12 mouse cellular contexts compared by ENCODE assay signal in the genomic region with DNA sequence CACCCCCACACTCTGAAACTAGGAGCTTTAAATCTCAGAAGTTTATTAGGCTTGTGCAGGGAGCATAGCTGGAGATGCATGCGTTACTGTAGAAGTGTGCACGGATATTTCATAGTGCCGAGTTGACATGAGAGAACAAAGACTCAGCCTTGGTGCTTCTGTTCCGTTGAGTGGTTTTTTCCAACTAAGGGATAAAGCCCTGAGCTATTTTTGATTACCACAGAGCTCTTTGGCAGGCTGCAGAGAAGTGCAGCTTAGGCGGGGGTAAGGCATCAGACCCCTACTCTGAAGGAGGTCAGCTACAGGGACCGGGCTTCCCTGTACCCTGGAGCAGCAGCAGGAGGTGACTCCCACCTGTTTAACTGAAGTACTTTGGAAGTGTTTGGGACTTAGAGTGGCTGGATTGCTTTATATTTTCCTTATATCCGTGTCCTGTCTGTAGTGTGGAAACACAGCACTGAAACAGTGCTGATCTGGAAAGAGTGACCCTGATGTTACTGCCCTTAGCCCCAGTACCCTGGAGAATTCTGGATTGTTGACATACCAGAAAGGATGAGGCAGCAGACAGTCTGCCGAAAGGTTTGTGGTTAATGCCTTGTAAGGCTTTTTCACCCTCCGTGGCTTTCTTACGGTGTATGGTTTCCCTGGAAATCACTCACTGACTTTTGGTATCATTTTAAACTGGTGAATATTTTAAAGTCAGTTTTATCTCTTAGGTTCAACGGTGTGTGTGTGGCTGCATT. TPM values are rescaled to one million over a fixed set of nuclear protein-coding genes. Genes with fewer than 3 reads are reported as not detected.
DNase-seq lines count a peak whose midpoint lies in the region; ATAC-seq and TF ChIP-seq lines count a peak whose summit lies in the region.
"Had no signal": no experiment of that assay in that cellular context is flagged by ENCODE, and none has a peak within 500 bp of the region (broad histone marks: within the 10 kb centered on the region; RNA-seq: fewer than 3 reads in every experiment).

No protein-coding gene starts in this region.

- H3K27ac ChIP-seq in heart, adult 2 months = peak overlapping the region; percentile 91
- H3K27ac ChIP-seq in lung, embryonic 16.5 days (ENCODE audit: low read length) = no peak overlapping the region
- H3K27ac ChIP-seq in embryonic fibroblast, embryonic 13.5 days (ENCODE audit: insufficient read depth, low read length) = peak overlapping the region; percentile 98
- no peak overlapping the region for H3K27ac ChIP-seq in liver, embryonic 12.5 days
- H3K27ac ChIP-seq in forebrain, embryonic 13.5 days = no peak overlapping the region
- H3K27ac ChIP-seq: gastrocnemius, adult 2 months had no signal

- peak overlapping the region; percentile 14; the same call in 1 of the 2 replicates for H3K4me2 ChIP-seq in lung, embryonic 16.5 days (ENCODE audit: low read depth, low read length)
- peak overlapping the region; percentile 2; the same call in 1 of the 2 replicates for H3K4me2 ChIP-seq in liver, embryonic 12.5 days
- no peak overlapping the region for H3K4me2 ChIP-seq in forebrain, embryonic 13.5 days

- no peaks in the 10 kb centered on the region for H3K36me3 ChIP-seq in heart, adult 2 months (ENCODE audit: control insufficient read depth, insufficient read depth, low read length)
- no peaks in the 10 kb centered on the region for H3K36me3 ChIP-seq in lung, embryonic 16.5 days (ENCODE audit: control insufficient read depth, insufficient read depth, low read length)
- H3K36me3 ChIP-seq in liver, embryonic 12.5 days = no peaks in the 10 kb centered on the region
- no peaks in the 10 kb centered on the region for H3K36me3 ChIP-seq in forebrain, embryonic 13.5 days (ENCODE audit: poor library complexity, severe bottlenecking)

- H3K9me3 ChIP-seq in lung, embryonic 16.5 days (ENCODE audit: control insufficient read depth, low read length) = no peaks in the 10 kb centered on the region
- H3K9me3 ChIP-seq in liver, embryonic 12.5 days (replicated peaks) = no peaks in the 10 kb centered on the region
- H3K9me3 ChIP-seq in forebrain, embryonic 13.5 days (replicated peaks) = no peaks in the 10 kb centered on the region

- peak; percentile 32 to 33 for DNase-seq in heart, adult 2 months
- DNase-seq in heart, postnatal 14 days = no peak
- DNase-seq in lung, adult 2 months = no peak
- DNase-seq in layer of hippocampus, postnatal 25 days (ENCODE audit: extremely low spot score in 1 of 2, low spot score in 1 of 2) = no peak
- DNase-seq: cerebellum, postnatal 10 days; gastrocnemius, adult 2 months had no signal

- TF ChIP-seq CTCF in heart, adult 2 months (IDR thresholded peaks at IDR 0.05) = no peak
- TF ChIP-seq CTCF in lung, adult 2 months (IDR thresholded peaks at IDR 0.05; ENCODE audit: insufficient read depth, low read length) = no peak
- no peak for TF ChIP-seq CTCF in embryonic fibroblast, embryonic 13.5 days (IDR thresholded peaks at IDR 0.05; ENCODE audit: borderline replicate concordance, insufficient read depth, low read length)

- H3K27me3 ChIP-seq in heart, adult 2 months (ENCODE audit: control insufficient read depth, insufficient read depth, low read length) = no peaks in the 10 kb centered on the region
- peaks cover 12% of the 10 kb centered on the region for H3K27me3 ChIP-seq in lung, embryonic 16.5 days (ENCODE audit: control insufficient read depth, insufficient read depth, low read depth, low read length)
- H3K27me3 ChIP-seq in liver, embryonic 12.5 days (replicated peaks) = peaks cover 36% of the 10 kb centered on the region
- H3K27me3 ChIP-seq in forebrain, embryonic 13.5 days = peaks cover 37% of the 10 kb centered on the region

- intact Hi-C loops in heart, adult 2 months (cut with DNase I) = no loop called here
- intact Hi-C loops in heart, postnatal 14 days (cut with DNase I) = loop anchor here (2.0 kb wide), 1 partner anchor 39 kb away; no protein-coding TSS in a partner anchor

- no peak for ATAC-seq in lung, embryonic 16.5 days (ENCODE audit: low read depth)
- no peak for ATAC-seq in liver, embryonic 12.5 days
- no peak for ATAC-seq in forebrain, embryonic 13.5 days
- ATAC-seq: CD4-positive, CD25-positive, alpha-beta regulatory T cell, adult 4 months; inflammation-experienced regulatory T-cells, adult 6 months had no signal

- 0 out of 2 replicates have a peak, but pooled peaks have one; percentile 39 for TF ChIP-seq POLR2A in heart, adult 2 months (IDR thresholded peaks at IDR 0.05; ENCODE audit: insufficient read depth, low read depth, low read length)
- TF ChIP-seq POLR2A in lung, adult 2 months (IDR thresholded peaks at IDR 0.05; ENCODE audit: borderline replicate concordance, extremely low read depth, low read depth, low read length) = no peak
- TF ChIP-seq POLR2A in embryonic fibroblast, embryonic 13.5 days (IDR thresholded peaks at IDR 0.05; ENCODE audit: low read depth, low read length) = 0 out of 2 replicates have a peak, but pooled peaks have one; percentile 35

- no peaks in the 10 kb centered on the region; the same call in 1 of the 2 replicates for H3K4me1 ChIP-seq in heart, adult 2 months (ENCODE audit: control insufficient read depth, insufficient read depth, low read length)
- H3K4me1 ChIP-seq in lung, embryonic 16.5 days (replicated peaks; ENCODE audit: control insufficient read depth, insufficient read depth, low read length) = peaks cover 3% of the 10 kb centered on the region; the same call in 1 of the 2 replicates
- peaks cover 4% of the 10 kb centered on the region for H3K4me1 ChIP-seq in lung, adult 2 months (ENCODE audit: control insufficient read depth, insufficient read depth, low read length)
- peaks cover 6% of the 10 kb centered on the region for H3K4me1 ChIP-seq in embryonic fibroblast, embryonic 13.5 days (ENCODE audit: control insufficient read depth, insufficient read depth, low read length)
- peaks cover 23% of the 10 kb centered on the region for H3K4me1 ChIP-seq in liver, embryonic 12.5 days
- peaks cover 7% of the 10 kb centered on the region; the same call in 1 of the 2 replicates for H3K4me1 ChIP-seq in forebrain, embryonic 13.5 days

- WGBS in heart, adult 2 months = 15% methylated on average over 11 of the region's 11 CpGs
- WGBS in lung, embryonic 16.5 days = 24% methylated on average over 11 of the region's 11 CpGs
- 26% methylated on average over 11 of the region's 11 CpGs for WGBS in lung, adult 2 months
- 28% methylated on average over 11 of the region's 11 CpGs for WGBS in liver, embryonic 12.5 days (ENCODE audit: insufficient replicate concordance)
- 32% methylated on average over 11 of the region's 11 CpGs for WGBS in forebrain, embryonic 13.5 days

- peak overlapping the region; percentile 50 for H3K9ac ChIP-seq in heart, adult 2 months (ENCODE audit: low read depth, low read length)
- H3K9ac ChIP-seq in lung, embryonic 16.5 days (ENCODE audit: low read length) = no peak overlapping the region
- no peak overlapping the region for H3K9ac ChIP-seq in liver, embryonic 12.5 days
- no peak overlapping the region for H3K9ac ChIP-seq in forebrain, embryonic 13.5 days

- no peak for TF ChIP-seq EP300 in heart, adult 2 months (IDR thresholded peaks at IDR 0.05; ENCODE audit: insufficient read depth, low read depth, low read length)

- H3K79me2 ChIP-seq in heart, adult 2 months (replicated peaks; ENCODE audit: control insufficient read depth, insufficient read depth, low read length) = no peaks in the 10 kb centered on the region

- H3K4me3 ChIP-seq in heart, adult 2 months = peak overlapping the region; percentile 82
- no peak overlapping the region for H3K4me3 ChIP-seq in lung, embryonic 16.5 days (ENCODE audit: low read length)
- H3K4me3 ChIP-seq in lung, adult 2 months (replicated peaks; ENCODE audit: extremely low read depth, low read depth, low read length) = no peak overlapping the region
- H3K4me3 ChIP-seq in embryonic fibroblast, embryonic 13.5 days (ENCODE audit: insufficient read depth, low read length) = peak overlapping the region; percentile 51
- H3K4me3 ChIP-seq in liver, embryonic 12.5 days = no peak overlapping the region
- no peak overlapping the region for H3K4me3 ChIP-seq in forebrain, embryonic 13.5 days
- H3K4me3 ChIP-seq: gastrocnemius, adult 2 months had no signal

RNA-seq across cellular contexts. Expression of a gene that starts 2.7 kb away (rescaled TPM):
- 100 to 1,000 TPM; 123 to 133 TPM for total RNA-seq in heart, adult 2 months (2021)
- polyA plus RNA-seq in heart, adult 2 months (2012; rRNA removed) = 62.3 and 74.5 TPM in 2 replicates
- total RNA-seq in heart, postnatal 14 days (2021) = 100 to 1,000 TPM; 111 TPM
- 11.9 and 12.9 TPM in 2 replicates for polyA plus RNA-seq in lung, embryonic 16.5 days (2015; fragmentation: Nextera tagmentation; extraction: Ambion mirVana)
- 24.9 and 30.3 TPM in 2 replicates for polyA plus RNA-seq in lung, adult 2 months (2012; rRNA removed)
- polyA plus RNA-seq in embryonic fibroblast, embryonic 13.5 days (2011; ENCODE audit: insufficient read length, low read depth, missing spikeins) = 14.0 and 25.8 TPM in 2 replicates
- 5.8 and 7.1 TPM in 2 replicates for polyA plus RNA-seq in liver, embryonic 12.5 days (2016; fragmentation: Nextera tagmentation; extraction: Ambion mirVana)
- total RNA-seq in layer of hippocampus, postnatal 25 days (2021) = 10 to 100 TPM; 43.7 to 44.9 TPM
- polyA plus RNA-seq in forebrain, embryonic 13.5 days (2015; fragmentation: Nextera tagmentation; extraction: Ambion mirVana) = 1.1 and 1.4 TPM in 2 replicates
- polyA plus RNA-seq: inflammation-experienced regulatory T-cells, adult 6 months had no signal

Comparison
In these comparisons a context has a peak if more than half of its experiments do, and no peak if none do; other contexts are left out.
1. DNase-seq: peak in heart, adult 2 months (2 of 2); none in heart, postnatal 14 days (0 of 2), lung, adult 2 months (single experiment) and layer of hippocampus, postnatal 25 days (0 of 2).
2. H3K27ac ChIP-seq: peak in heart, adult 2 months (single experiment) and embryonic fibroblast, embryonic 13.5 days (single experiment); none in lung, embryonic 16.5 days (single experiment), liver, embryonic 12.5 days (single experiment) and forebrain, embryonic 13.5 days (single experiment).
3. H3K4me3 ChIP-seq: peak in heart, adult 2 months (single experiment) and embryonic fibroblast, embryonic 13.5 days (single experiment); none in lung, embryonic 16.5 days (single experiment), lung, adult 2 months (single experiment), liver, embryonic 12.5 days (single experiment) and forebrain, embryonic 13.5 days (single experiment).